Mouse (Mus musculus) G1E (cell line): ENCODE measurements at regions not wholly inside any gene's neighbourhood (a gene's known extent, or its start where the extent isn't known, plus 50 kb on each side); places are given as distances from the start of the nearest gene placed in this dataset.

Experiments
- CTCF ChIP-seq: IDR thresholded peaks from 2 replicates; pipeline ENCODE4 v1.5.1; 2012; ENCODE audit warnings: low read depth, low read length, inconsistent platforms, mixed read lengths
- GATA1 ChIP-seq: IDR thresholded peaks from 2 replicates; pipeline ENCODE4 v1.6.1; 2012; ENCODE audit warnings: borderline replicate concordance, low read length, inconsistent platforms, mixed read lengths
- GATA2 ChIP-seq: IDR thresholded peaks from 2 replicates; pipeline ENCODE4 v1.6.1; 2012; ENCODE audit warnings: low read depth, low read length, inconsistent platforms, borderline replicate concordance
- TAL1 ChIP-seq: conservative IDR thresholded peaks from 2 replicates; pipeline ENCODE4 v1.6.1; 2012; ENCODE audit warnings: low read depth, low read length, inconsistent platforms, mixed read lengths

DNA sequence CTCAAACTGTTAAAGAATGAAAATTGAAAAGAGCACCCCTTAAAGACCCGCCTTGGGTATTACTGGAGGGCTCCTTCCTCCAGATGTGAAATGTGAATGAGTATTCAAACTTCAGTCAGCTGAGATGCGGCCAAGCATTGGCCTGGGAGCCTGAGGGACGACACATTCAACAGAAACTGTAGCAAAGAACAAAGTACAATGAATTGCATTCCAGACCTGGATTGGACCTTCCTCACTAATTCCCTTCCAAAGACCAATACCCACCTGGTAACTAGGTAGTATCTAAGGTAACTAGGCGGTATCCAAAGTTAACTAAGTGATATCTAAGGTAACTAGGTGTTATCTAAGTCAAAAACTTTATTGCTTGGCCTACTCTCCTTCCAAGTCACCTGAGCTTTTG lies 193.7 kb upstream of the Mkln1 start:
- TF ChIP-seq CTCF (no peak), TAL1 (no peak), GATA1 (no peak), GATA2 (no peak)
